Mouse (Mus musculus): ENCODE measurements around the gene Asb13. TPM values are rescaled to one million over a fixed set of nuclear protein-coding genes. Genes with fewer than 3 reads are reported as not detected.

Asb13 gene
- polyA plus RNA-seq (2016; fragmentation: Nextera tagmentation; extraction: Ambion mirVana), result 15.7 and 16.9 TPM in 2 replicates

DNA sequence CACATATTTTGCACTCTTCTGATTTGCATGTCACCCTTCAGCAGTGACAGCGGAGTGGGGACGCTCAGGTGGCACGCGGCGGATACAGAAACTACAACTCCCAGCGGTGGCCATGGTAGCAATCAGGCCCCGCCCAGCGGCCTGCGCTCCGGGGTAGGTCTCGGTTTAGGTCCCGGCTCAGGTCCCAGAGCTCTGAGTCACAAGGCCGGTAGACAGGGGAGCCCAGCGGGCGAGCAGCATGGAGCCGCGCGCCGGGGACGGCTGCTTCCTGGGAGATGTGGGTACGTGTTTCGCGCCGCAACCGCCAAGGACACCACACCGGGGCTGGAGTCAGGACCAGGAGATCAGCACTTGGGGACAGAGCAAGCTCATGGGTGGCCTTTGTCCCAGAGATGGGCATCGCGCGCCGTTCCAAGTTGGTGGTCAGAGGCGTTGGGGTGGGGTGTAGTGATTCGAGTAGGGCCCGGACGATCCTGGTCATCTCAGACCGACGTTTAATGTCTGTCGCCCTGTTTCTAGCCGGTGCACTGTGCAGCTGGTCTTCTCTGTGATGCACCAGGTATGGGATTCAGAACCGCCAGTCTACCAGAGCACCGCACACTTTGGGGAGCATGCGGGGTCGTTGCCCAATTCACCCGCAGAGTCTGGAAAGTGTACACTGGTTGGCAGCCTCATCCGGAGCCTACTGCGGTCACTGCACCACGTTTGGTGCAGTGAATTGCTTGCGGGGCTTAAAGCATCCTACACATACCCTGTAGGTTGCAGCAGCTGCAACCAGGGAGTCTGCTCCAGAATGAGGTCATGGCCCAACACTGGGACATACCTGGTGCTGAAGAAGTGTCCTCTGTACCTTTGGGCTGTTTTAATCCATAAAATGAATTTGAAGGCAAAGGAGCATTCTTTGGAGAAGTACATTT lies at the start of gene Asb13:
TSS of gene Asb13 (plus strand) at position 138 of the 917 bp plus-strand sequence.
- Histone ChIP-seq H3K4me1 (peaks cover 6% of the 10 kb centered on the region; the same call in 1 of the 2 replicates), H3K27me3 (ENCODE audit: poor library complexity, severe bottlenecking) (peaks cover 9% of the 10 kb centered on the region), H3K36me3 (replicated peaks) (no peaks in the 10 kb centered on the region), H3K4me3 (peak within 1 kb of the TSS; percentile 78), H3K27ac (peak within 1 kb of the TSS; percentile 86), H3K9me3 (no peaks in the 10 kb centered on the region)
- DNase-seq (ENCODE audit: extremely low spot score, low spot score), result peak; percentile 76
- WGBS, result under 1% methylated on average over 47 of the region's 47 CpGs

DNA sequence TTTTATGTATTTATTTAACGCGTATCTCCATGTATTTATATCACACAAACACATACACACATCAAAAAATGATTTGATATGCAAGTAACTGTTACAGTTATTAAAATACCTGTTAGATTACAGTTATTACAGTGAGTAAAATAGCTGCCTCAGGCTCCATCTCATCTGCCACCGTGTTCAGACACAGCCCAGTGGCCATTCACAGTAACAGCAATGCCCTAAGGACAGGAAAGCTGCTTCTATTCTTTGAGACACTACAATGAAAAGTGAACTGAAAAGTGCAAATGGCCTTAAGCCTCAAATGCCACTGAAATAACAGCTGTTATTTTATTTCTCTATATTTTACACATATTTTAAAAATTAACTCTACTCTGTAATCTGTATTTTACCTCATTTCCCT lies 43.0 kb upstream of the Asb13 start:
- Histone ChIP-seq H3K4me3 (no peak overlapping the region), H3K27me3 (ENCODE audit: poor library complexity, severe bottlenecking) (no peaks in the 10 kb centered on the region), H3K36me3 (replicated peaks) (peaks cover 94% of the 10 kb centered on the region), H3K27ac (no peak overlapping the region), H3K4me1 (no peaks in the 10 kb centered on the region), H3K9me3 (no peaks in the 10 kb centered on the region)
- 91% methylated on average over 3 of the region's 3 CpGs for WGBS
- DNase-seq (ENCODE audit: extremely low spot score, low spot score), result no peak

DNA sequence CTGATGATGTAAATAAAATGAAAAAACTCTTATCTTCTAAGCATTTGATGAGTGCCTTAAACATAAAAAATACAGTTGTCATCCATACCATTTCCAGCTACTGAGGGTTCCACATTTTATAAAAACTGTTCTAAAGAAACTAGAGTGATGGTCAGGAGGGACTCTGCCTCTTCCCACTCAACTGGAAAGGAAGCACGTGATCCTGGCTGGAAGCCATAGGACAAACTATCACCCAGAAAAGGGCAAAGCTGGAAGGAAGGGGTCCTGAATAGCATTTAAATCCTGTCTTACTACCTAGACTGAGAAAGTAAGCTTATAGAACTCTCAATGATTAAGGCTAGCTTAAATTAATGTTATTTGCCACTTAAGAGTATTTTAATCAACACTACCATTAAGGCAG lies 39.5 kb upstream of the Asb13 start:
- DNase-seq (ENCODE audit: extremely low spot score, low spot score), result no peak
- Histone ChIP-seq H3K4me3 (no peak overlapping the region), H3K36me3 (replicated peaks) (peaks cover 92% of the 10 kb centered on the region), H3K27ac (no peak overlapping the region), H3K4me1 (no peaks in the 10 kb centered on the region), H3K27me3 (ENCODE audit: poor library complexity, severe bottlenecking) (no peaks in the 10 kb centered on the region), H3K9me3 (no peaks in the 10 kb centered on the region)
- 95% methylated on average over 1 of the region's 1 CpGs for whole genome bisulfite sequencing

DNA sequence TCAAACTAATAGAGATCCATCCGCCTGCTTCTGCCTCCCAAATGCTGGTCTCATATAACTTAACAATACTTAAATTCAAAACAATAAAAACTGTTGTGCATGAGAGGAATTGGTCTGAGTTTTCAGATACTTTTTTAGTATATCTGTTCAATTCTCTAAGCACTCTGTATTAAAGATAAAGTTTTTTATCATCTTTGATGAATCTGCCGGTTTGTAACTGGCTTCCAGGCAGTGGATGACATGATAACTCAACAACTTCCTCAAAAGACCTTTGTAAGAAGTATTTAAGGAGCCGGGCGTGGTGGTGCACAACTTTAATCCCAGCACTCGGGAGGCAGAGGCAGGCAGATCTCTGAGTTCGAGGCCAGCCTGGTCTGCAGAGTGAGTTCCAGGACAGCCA lies 37.6 kb upstream of the Asb13 start:
- no peak overlapping the region for H3K27ac ChIP-seq
- no peak overlapping the region for H3K4me3 ChIP-seq
- WGBS, result 93% methylated on average over 6 of the region's 6 CpGs
- H3K4me1 ChIP-seq, result no peaks in the 10 kb centered on the region
- H3K27me3 ChIP-seq (ENCODE audit: poor library complexity, severe bottlenecking), result no peaks in the 10 kb centered on the region
- no peak for DNase-seq (ENCODE audit: extremely low spot score, low spot score)
- no peaks in the 10 kb centered on the region for H3K9me3 ChIP-seq
- H3K36me3 ChIP-seq (replicated peaks), result peaks cover 84% of the 10 kb centered on the region

DNA sequence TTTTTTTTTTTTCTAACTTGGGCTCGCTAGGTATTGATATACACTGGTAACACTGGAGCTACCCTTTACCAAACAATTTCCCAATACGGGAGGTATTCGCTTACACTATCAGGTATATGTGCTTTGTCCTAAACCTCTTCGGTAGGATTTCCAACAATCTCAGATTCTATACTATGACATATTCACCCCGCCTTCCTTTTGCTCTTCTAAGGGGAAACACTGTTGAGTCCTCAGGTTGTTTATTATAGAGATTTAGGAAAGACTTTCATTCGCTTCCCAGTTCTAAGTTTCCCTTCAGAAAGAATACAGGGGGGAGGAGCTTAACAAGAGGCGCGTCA lies 24.1 kb upstream of the Asb13 start:
- peaks cover 16% of the 10 kb centered on the region; the same call in 1 of the 2 replicates for H3K36me3 ChIP-seq (replicated peaks)
- peaks cover 11% of the 10 kb centered on the region for H3K4me1 ChIP-seq
- no peaks in the 10 kb centered on the region for H3K27me3 ChIP-seq (ENCODE audit: poor library complexity, severe bottlenecking)
- peak overlapping the region; percentile 87 for H3K4me3 ChIP-seq
- H3K9me3 ChIP-seq, result peaks cover 10% of the 10 kb centered on the region; the same call in 1 of the 2 replicates
- H3K27ac ChIP-seq, result peak overlapping the region; percentile 94
- DNase-seq (ENCODE audit: extremely low spot score, low spot score), result no peak
- WGBS, result 32% methylated on average over 8 of the region's 8 CpGs

DNA sequence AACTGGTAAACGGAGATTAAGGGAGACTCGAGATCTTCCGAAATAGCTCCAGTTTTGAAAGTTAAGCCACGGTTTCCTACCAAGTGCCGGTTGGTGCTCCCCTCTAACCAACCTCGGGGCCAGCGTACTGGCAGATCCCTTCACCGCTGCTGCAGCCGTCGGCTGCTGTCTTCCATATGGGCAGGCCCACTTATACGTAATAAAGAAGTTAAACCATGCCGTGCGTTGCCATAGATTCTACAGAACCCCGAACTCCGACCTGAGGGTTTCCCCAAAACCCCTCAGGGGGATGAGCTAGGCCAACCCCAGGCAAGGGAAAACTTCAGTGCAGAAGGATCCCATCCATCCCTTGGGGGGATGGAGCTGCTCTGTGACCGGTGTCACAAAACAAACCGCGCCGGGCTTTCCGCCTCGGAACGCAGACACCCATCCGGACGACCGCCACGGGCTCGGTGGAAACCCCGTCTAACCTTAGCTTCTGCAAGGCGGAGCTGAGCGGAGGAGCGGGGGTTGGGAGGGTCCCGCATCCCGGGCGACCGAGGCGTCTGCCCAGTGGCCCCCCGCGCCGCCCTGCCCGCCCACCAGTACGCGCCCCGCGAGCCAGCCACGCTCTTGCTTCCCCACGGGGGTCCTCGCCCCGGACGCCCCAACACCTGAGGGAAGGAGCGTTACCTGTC lies 23.6 kb upstream of the Asb13 start:
- DNase-seq (ENCODE audit: extremely low spot score, low spot score), result no peak
- Histone ChIP-seq H3K27ac (peak overlapping the region; percentile 94), H3K4me1 (peaks cover 11% of the 10 kb centered on the region), H3K4me3 (peak overlapping the region; percentile 87), H3K9me3 (peaks cover 10% of the 10 kb centered on the region; the same call in 1 of the 2 replicates), H3K36me3 (replicated peaks) (peaks cover 16% of the 10 kb centered on the region; the same call in 1 of the 2 replicates), H3K27me3 (ENCODE audit: poor library complexity, severe bottlenecking) (no peaks in the 10 kb centered on the region)
- under 1% methylated on average over 50 of the region's 50 CpGs for WGBS

DNA sequence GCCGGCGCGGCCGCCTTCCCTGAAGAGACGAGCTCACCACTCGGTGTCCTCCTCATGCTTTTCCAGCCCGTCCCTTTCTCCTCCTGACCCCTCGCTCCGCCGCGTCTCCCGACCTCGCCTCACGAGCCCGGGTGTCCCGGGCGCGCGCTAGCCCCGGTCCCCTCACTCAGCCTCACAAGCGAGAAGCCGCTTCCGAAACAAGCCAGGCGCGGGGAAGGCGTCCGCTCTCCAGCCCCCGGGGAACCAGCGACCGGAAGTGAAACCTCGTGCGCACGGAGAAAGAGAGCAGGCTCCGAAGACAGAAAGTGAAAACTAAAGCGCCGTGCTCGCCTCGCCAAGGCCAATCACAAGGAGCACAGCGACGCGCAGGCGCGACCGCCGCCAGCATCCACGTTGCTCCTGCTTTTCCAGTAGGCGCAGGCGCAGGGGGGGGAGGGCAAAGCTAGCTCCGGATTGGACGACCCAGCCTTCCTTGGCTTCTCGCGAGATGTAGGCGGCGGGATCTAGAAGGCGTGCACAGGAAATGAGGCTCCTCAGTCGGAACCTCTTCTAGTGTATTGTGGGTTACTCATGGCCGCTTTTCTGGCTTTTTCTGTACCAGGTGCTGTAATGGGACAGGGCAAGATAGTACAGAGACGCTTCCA lies 22.9 kb upstream of the Asb13 start, which contains the start of gene Fam208b:
TSS of gene Fam208b (minus strand) at position 314 of the 644 bp plus-strand sequence.
- Histone ChIP-seq H3K9me3 (peaks cover 10% of the 10 kb centered on the region; the same call in 1 of the 2 replicates), H3K27ac (peak within 1 kb of the TSS; percentile 94), H3K4me1 (peaks cover 11% of the 10 kb centered on the region), H3K36me3 (replicated peaks) (peaks cover 16% of the 10 kb centered on the region; the same call in 1 of the 2 replicates), H3K4me3 (peak within 1 kb of the TSS; percentile 87), H3K27me3 (ENCODE audit: poor library complexity, severe bottlenecking) (no peaks in the 10 kb centered on the region)
- WGBS, result under 1% methylated on average over 58 of the region's 58 CpGs
- DNase-seq (ENCODE audit: extremely low spot score, low spot score), result peak; percentile 99

DNA sequence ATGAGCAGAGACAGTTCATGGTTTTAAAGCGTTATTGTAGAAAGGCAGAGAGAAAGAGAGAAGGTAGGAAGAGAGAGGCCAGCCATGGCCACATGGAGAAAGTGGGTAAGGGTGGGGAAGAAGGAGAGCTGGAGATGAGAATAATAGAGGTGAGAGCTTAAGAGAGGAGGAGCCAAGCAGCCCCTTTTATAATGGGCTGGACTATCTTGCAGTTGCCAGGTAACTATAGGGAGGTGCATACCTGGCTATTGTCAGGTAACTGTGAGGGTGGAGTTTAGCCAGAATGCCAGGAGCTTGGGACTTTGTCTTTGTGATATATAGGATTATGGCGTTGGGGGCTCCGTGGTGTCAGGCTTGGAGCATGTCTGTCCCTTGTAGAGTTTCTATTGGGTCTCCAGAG lies 6.7 kb upstream of the Asb13 start:
- H3K36me3 ChIP-seq (replicated peaks), result no peaks in the 10 kb centered on the region
- DNase-seq (ENCODE audit: extremely low spot score, low spot score), result no peak
- no peak overlapping the region for H3K4me3 ChIP-seq
- 55% methylated on average over 3 of the region's 3 CpGs for WGBS
- H3K27ac ChIP-seq, result no peak overlapping the region
- H3K9me3 ChIP-seq, result peaks cover 6% of the 10 kb centered on the region
- no peaks in the 10 kb centered on the region for H3K27me3 ChIP-seq (ENCODE audit: poor library complexity, severe bottlenecking)
- H3K4me1 ChIP-seq, result no peaks in the 10 kb centered on the region

DNA sequence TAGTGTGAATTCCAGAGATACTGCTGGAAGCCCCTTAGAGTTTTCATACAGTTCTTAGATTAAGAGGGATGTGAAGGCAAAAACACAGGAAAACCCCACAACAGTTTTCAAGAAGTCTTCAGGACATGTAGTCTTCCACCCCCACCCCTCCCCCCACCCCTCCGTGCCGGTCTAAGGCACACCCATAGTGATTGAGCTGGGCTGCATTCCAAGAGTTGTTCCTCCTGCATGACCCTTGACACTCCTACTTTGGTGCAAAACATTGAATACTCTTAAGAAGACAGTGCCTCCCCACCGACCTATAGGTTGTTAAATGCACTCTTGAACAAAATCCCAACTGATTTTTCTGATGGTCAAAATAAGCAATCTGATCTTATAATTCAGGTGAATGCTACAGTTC lies 5.7 kb upstream of the Asb13 start:
- H3K27ac ChIP-seq, result no peak overlapping the region
- H3K36me3 ChIP-seq (replicated peaks), result no peaks in the 10 kb centered on the region
- peaks cover 4% of the 10 kb centered on the region for H3K9me3 ChIP-seq
- WGBS, result 39% methylated on average over 3 of the region's 3 CpGs
- DNase-seq (ENCODE audit: extremely low spot score, low spot score), result no peak
- H3K27me3 ChIP-seq (ENCODE audit: poor library complexity, severe bottlenecking), result peaks cover 6% of the 10 kb centered on the region
- no peak overlapping the region for H3K4me3 ChIP-seq
- H3K4me1 ChIP-seq, result no peaks in the 10 kb centered on the region

DNA sequence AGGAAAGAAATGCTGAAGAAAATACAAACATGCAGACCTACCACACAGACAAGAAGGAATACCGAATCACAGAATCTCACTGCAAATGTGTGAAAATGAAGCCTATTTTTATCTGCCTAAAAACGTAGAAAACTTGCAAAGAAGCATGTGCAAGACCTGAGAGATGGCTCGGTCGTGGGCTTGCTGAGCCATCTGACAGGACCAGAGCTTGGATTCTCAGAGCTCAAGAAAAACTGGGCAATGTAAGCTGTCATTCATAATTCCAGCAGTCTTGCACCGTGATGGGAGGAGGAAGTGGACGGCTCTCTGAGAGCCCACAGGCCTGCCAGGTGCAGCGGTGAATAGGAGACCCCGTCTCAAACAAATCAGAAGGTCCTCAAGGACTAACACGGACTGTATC lies 1.3 kb upstream of the Asb13 start:
- no peaks in the 10 kb centered on the region for H3K36me3 ChIP-seq (replicated peaks)
- no peaks in the 10 kb centered on the region for H3K9me3 ChIP-seq
- H3K4me3 ChIP-seq, result no peak overlapping the region
- H3K27ac ChIP-seq, result no peak overlapping the region
- WGBS, result 89% methylated on average over 9 of the region's 9 CpGs
- no peak for DNase-seq (ENCODE audit: extremely low spot score, low spot score)
- peaks cover 6% of the 10 kb centered on the region; the same call in 1 of the 2 replicates for H3K4me1 ChIP-seq
- peaks cover 9% of the 10 kb centered on the region for H3K27me3 ChIP-seq (ENCODE audit: poor library complexity, severe bottlenecking)

DNA sequence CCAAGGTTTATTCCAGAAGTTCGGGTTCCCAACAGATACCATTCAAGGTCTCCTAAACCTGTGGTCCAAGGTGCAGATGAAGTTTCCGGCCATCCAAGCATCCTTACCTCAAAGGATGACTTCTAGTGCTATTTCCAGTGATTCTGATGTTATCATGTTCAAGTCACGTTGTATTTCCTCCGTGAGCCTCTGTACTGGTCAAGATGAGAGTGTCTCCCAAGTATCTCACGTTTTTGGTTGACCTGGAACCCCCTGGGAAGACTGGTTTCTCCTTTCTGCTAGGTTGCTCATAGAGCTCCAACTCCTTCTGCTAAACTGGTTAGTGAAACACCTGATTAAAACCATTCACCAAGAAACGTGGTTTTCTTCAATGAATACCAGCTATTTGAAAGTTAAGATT lies 701 bp upstream of the Asb13 start:
- no peaks in the 10 kb centered on the region for H3K36me3 ChIP-seq (replicated peaks)
- no peak for DNase-seq (ENCODE audit: extremely low spot score, low spot score)

DNA sequence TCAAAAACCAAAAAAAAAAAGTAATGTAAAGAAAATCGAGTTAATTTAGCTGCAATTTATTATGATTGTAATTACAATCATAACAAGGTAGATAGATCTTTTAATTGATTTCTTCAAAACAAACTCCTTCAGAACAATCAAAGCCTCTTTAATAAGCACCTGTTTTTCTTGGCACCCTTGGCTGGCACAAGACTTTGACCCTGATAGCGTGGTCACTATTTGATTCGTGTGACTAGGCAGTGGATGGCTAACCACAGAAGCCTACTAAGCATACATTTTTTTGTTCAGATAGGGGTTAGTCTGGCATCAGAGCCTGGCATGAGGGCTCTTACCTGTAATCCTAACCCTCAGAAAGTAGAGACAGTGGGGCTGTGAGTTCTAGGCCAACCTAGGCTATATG lies 1.2 kb downstream of the Asb13 start:
- Histone ChIP-seq H3K4me1 (peaks cover 6% of the 10 kb centered on the region; the same call in 1 of the 2 replicates), H3K27ac (no peak overlapping the region), H3K27me3 (ENCODE audit: poor library complexity, severe bottlenecking) (peaks cover 9% of the 10 kb centered on the region), H3K9me3 (no peaks in the 10 kb centered on the region), H3K4me3 (no peak overlapping the region), H3K36me3 (replicated peaks) (no peaks in the 10 kb centered on the region)
- 94% methylated on average over 3 of the region's 3 CpGs for WGBS
- no peak for DNase-seq (ENCODE audit: extremely low spot score, low spot score)

More for the DNA sequence above, 701 bp upstream of the Asb13 start:
- Histone ChIP-seq H3K27ac (no peak overlapping the region), H3K4me1 (peaks cover 6% of the 10 kb centered on the region; the same call in 1 of the 2 replicates), H3K4me3 (no peak overlapping the region), H3K27me3 (ENCODE audit: poor library complexity, severe bottlenecking) (peaks cover 9% of the 10 kb centered on the region), H3K9me3 (no peaks in the 10 kb centered on the region)
- WGBS, result 40% methylated on average over 6 of the region's 6 CpGs
